Mouse (Mus musculus) embryonic facial prominence, embryonic 10.5 days (tissue): ENCODE data around the gene Cfap126. TPM values are rescaled to one million over a fixed set of nuclear protein-coding genes. Genes with fewer than 3 reads are reported as not detected.

Source experiments
- DNase-seq: peaks from one replicate; pipeline ENCODE4 v3.0.0-alpha.2; 2017; ENCODE audit warnings: low spot score
- H3K27ac ChIP-seq: fragments of 300-500 bp; sonication (generic); replicated peaks from 2 replicates; pipeline ENCODE4 v1.5.1; 2016; ENCODE audit warnings: mild to moderate bottlenecking
- H3K27me3 ChIP-seq: fragments of 300-500 bp; sonication (generic); replicated peaks from 2 replicates; pipeline ENCODE4 v1.6.1; 2016; ENCODE audit warnings: low read depth, mild to moderate bottlenecking; ENCODE audit not compliant: poor library complexity, severe bottlenecking
- H3K36me3 ChIP-seq: fragments of 300-500 bp; sonication (generic); replicated peaks from 2 replicates; pipeline ENCODE4 v1.6.1; 2016; ENCODE audit warnings: mild to moderate bottlenecking, moderate library complexity
- H3K4me1 ChIP-seq: fragments of 300-500 bp; sonication (generic); 2 replicates; pipeline ENCODE4 v1.6.1; 2016
- H3K4me3 ChIP-seq: fragments of 300-500 bp; sonication (generic); 2 replicates; pipeline ENCODE4 v1.5.1; 2016; ENCODE audit warnings: mild to moderate bottlenecking, moderate library complexity
- H3K9me3 ChIP-seq: fragments of 300-500 bp; sonication (generic); 2 replicates; pipeline ENCODE4 v1.6.1; 2016; ENCODE audit warnings: mild to moderate bottlenecking
- WGBS: fragments of 180-500 bp; shearing (Covaris S2); methylation state at CpG from one replicate; pipeline ENCODE4 v1.1.7; 2016; 5-methylcytosine and 5-hydroxymethylcytosine counted together
- polyA plus RNA-seq: library from polyadenylated mRNA; unstranded; fragments of >200 nt; fragmentation: Nextera tagmentation; extraction: Ambion mirVana; gene quantifications from 2 replicates; pipeline ENCODE4 v1.2.1, GENCODE M21; 2016

Cfap126 gene
- polyA plus RNA-seq, 1 experiment from 2014 or later: 2.0 TPM

DNA sequence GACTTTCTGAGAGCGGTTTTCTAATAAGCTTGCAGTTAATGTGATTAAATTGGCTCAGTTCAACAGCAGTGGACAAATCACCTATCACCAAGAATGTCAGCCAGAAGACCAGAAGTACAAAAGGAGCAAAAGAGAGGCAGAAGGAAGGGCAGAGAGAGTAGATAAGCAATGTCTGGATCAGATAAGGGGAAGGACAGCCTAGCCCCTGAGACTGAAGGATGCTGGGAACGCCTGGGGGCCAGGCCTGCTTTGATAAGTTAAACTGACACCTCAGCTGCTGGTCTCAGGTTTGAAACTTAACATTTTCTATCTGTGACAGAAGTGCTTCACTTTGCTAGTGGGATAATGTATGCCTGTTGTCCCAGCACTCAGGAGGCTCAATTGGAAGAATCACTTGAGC lies 16.1 kb upstream of the Cfap126 start:
- 41% methylated on average over 2 of the region's 2 CpGs for WGBS
- no peak for DNase-seq
- Histone ChIP-seq H3K4me3 (no peak overlapping the region), H3K36me3 (no peaks in the 10 kb centered on the region), H3K4me1 (peaks cover 25% of the 10 kb centered on the region), H3K27me3 (0 out of 2 replicates have a peak, but pooled peaks cover 8% of the 10 kb centered on the region), H3K9me3 (no peaks in the 10 kb centered on the region), H3K27ac (no peak overlapping the region)

DNA sequence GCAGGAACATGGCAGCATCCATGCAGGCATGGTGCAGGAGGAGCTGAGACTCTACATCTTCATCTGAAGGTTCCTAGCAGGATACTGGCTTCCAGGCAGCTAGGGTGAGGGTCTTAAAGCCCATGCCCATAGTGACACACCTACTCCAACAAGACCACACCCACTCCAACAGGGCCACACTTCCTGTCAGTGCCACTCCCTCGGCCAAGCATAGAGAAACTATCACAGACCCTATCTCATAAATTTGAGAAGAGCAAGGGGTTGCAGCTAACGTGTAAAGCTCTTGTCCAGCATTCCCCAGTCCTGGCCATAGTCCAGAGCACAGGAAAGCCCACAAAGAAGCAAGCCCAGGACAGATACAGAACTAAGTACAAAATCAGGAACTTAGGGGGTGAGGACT lies 12.7 kb upstream of the Cfap126 start:
- Histone ChIP-seq H3K27ac (no peak overlapping the region), H3K4me3 (peak overlapping the region; percentile 66; the same call in 1 of the 2 replicates), H3K9me3 (no peaks in the 10 kb centered on the region), H3K36me3 (no peaks in the 10 kb centered on the region), H3K4me1 (peaks cover 32% of the 10 kb centered on the region), H3K27me3 (0 out of 2 replicates have a peak, but pooled peaks cover 8% of the 10 kb centered on the region)
- 51% methylated on average over 2 of the region's 2 CpGs for WGBS
- no peak for DNase-seq

DNA sequence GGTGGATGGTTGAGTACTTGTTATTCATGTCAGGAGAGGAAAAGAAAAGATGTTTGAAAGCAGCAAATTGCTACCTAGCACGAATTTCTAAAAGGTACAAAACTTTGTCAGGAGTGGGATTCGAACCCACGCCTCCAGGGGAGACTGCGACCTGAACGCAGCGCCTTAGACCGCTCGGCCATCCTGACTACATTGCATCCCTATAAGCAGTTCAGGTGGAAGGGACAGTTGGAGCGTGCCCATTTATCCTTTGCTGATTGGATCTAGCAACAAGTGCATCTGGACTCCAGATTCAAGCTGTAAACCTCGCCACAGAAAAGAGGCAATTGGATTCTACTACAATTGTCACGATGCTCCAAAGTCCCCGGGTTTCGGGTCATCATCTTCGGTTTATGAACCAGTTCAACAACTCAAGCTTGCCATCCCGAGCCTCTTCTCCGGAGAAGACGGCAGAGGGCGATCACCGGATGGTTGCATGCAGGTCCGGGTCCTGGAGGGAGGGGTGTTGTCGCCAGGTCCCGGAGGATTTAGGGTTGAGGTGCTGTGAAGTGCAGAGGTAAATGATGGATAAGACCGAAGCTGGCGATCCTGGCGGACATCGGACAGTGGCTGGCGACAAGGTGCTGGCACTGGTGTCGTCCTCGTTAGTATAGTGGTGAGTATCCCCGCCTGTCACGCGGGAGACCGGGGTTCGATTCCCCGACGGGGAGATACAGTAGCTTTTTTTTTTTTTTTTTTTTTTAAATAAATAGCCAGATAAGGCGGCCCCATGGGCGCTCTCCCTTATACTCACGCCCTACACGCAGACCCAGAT lies 11.8 kb upstream of the Cfap126 start:
- no peaks in the 10 kb centered on the region for H3K36me3 ChIP-seq
- 0 out of 2 replicates have a peak, but pooled peaks cover 8% of the 10 kb centered on the region for H3K27me3 ChIP-seq
- DNase-seq: peak; percentile 90
- peak overlapping the region; percentile 80 for H3K27ac ChIP-seq
- H3K9me3 ChIP-seq: no peaks in the 10 kb centered on the region
- under 1% methylated on average over 40 of the region's 40 CpGs for WGBS
- peaks cover 23% of the 10 kb centered on the region for H3K4me1 ChIP-seq
- H3K4me3 ChIP-seq: peak overlapping the region; percentile 66

DNA sequence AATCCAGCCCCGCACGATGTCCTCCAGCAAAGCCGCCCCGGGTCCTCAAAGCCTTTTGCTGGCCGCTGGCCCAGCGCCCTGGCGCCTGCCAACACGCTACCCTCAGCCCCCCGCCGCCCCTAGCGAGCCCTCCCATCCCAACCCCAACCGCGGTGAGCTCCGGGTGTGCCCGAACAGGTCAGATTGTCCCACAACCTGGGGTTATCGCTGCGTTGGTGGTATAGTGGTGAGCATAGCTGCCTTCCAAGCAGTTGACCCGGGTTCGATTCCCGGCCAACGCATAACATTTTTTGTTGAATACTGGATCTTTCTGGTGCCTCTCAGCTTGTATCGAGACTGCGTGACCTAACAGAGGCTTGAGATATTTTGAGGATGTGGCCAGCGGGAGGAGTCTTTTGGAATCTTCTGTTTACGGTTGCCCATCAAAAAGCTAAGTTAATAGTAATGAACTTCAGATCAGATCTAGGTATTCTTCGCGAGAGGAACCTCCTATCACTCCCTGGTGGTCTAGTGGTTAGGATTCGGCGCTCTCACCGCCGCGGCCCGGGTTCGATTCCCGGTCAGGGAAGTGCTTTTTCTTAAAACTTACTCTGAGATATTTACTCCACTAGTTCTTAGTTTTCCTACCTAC lies 11.1 kb upstream of the Cfap126 start:
- Histone ChIP-seq H3K27ac (peak overlapping the region; percentile 80), H3K4me1 (peaks cover 16% of the 10 kb centered on the region), H3K9me3 (no peaks in the 10 kb centered on the region), H3K4me3 (peak overlapping the region; percentile 66), H3K27me3 (0 out of 2 replicates have a peak, but pooled peaks cover 4% of the 10 kb centered on the region), H3K36me3 (no peaks in the 10 kb centered on the region)
- DNase-seq: peak; percentile 93
- WGBS: under 1% methylated on average over 35 of the region's 35 CpGs

DNA sequence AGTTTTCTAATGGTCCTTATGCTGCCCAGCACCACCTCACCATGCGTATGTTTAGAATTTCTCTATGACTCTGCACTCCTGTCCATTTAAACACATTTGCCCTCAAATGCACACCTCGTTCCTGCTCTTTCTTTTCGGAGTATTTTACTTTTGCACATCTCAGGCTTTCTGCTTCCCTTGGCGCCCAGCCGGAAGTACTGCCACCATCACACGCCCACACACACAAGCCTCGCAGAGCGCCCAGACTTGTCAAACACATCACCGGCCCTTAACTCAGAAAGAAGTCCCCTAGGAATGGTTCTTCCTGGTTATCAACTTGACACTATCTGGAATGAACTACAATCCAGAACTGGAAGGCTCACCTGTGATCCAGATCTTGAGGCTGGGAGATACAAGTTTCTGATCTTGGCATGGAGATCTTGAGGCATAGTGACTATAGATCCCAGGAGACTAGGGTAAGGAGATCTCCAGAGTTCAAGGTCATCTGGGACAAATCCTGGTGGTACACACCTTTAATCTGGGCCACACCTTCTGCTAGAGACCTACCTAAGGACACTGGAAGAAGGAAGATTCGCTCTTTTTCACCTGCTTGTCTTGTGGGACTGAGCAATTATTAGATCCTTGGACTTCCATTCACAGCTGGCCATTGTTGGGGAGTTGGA lies 10.4 kb upstream of the Cfap126 start:
- no peak for DNase-seq
- H3K4me3 ChIP-seq: peak overlapping the region; percentile 66
- 9% methylated on average over 10 of the region's 10 CpGs for WGBS
- 0 out of 2 replicates have a peak, but pooled peaks cover 4% of the 10 kb centered on the region for H3K27me3 ChIP-seq
- no peak overlapping the region; the same call in 1 of the 2 replicates for H3K27ac ChIP-seq
- no peaks in the 10 kb centered on the region for H3K36me3 ChIP-seq
- H3K4me1 ChIP-seq: peaks cover 14% of the 10 kb centered on the region
- no peaks in the 10 kb centered on the region for H3K9me3 ChIP-seq

DNA sequence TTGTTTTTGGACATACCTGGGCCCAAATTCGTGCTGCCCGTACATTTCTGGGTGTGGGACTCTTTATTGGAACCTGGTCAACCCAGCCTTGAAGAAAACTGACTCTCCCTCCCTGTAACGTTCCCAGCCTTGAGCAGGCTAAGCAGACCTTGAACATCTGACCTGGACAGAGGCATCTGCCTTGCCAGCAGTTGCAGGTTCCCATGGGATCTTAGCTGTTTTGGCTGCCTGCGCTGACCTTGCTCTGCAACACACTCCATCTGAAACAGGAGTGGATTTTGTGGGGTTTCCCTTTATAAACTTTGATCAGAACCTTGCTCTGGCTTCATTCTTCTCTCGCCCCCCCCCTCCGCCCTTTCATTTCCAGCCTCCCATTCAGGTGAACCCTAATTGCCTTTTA lies 8.5 kb upstream of the Cfap126 start:
- DNase-seq: no peak
- H3K27ac ChIP-seq: no peak overlapping the region
- 0 out of 2 replicates have a peak overlapping the region, but pooled peaks have one; percentile 6 for H3K4me3 ChIP-seq
- no peaks in the 10 kb centered on the region for H3K36me3 ChIP-seq
- 0 out of 2 replicates have a peak, but pooled peaks cover 4% of the 10 kb centered on the region for H3K27me3 ChIP-seq
- WGBS: 68% methylated on average over 6 of the region's 6 CpGs
- peaks cover 17% of the 10 kb centered on the region for H3K4me1 ChIP-seq
- no peaks in the 10 kb centered on the region for H3K9me3 ChIP-seq

DNA sequence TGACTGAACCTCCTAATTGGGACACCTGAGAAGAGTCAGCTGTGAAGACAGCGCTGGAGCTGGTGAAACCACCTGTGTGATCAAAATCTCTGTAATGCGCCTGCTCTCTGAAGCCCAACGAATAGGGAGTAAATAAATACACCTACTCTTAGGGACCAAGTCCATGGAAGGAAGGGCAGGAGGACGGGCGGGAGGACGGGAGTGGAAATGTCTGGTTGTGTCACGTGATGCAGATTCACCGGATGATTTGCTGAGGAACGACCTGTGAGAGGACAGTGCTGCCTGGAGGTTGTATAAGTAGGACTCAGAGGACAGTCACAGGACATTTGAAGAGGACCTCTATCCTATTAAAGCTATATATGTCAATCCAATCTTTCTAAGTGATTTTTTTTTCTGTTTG lies 4.1 kb upstream of the Cfap126 start:
- Histone ChIP-seq H3K27me3 (no peaks in the 10 kb centered on the region), H3K36me3 (no peaks in the 10 kb centered on the region), H3K4me1 (peaks cover 20% of the 10 kb centered on the region), H3K4me3 (0 out of 2 replicates have a peak overlapping the region, but pooled peaks have one; percentile 67), H3K27ac (no peak overlapping the region), H3K9me3 (no peaks in the 10 kb centered on the region)
- 32% methylated on average over 9 of the region's 9 CpGs for WGBS
- no peak for DNase-seq

DNA sequence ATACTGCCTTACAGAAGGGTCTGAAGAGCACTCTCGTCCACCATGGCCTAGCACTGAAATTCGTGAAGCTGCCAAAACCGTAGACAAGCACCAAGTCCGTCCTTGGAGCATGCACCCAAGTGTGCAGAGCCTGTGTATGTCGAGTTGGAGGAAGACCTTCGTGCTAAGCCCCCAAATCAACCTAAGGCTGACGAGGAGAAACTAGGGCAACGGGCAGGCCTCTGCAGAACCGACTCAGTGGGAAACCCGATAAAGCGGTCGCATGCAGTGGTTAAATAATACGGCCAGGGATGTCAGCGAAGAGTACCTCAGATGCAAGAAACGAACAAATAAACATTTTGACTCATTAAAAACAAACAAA lies 3.1 kb upstream of the Cfap126 start:
- 10% methylated on average over 15 of the region's 15 CpGs for WGBS
- Histone ChIP-seq H3K36me3 (no peaks in the 10 kb centered on the region), H3K27me3 (no peaks in the 10 kb centered on the region), H3K4me1 (peaks cover 20% of the 10 kb centered on the region), H3K4me3 (peak overlapping the region; percentile 67), H3K27ac (peak overlapping the region; percentile 86), H3K9me3 (no peaks in the 10 kb centered on the region)
- peak; percentile 70 for DNase-seq

DNA sequence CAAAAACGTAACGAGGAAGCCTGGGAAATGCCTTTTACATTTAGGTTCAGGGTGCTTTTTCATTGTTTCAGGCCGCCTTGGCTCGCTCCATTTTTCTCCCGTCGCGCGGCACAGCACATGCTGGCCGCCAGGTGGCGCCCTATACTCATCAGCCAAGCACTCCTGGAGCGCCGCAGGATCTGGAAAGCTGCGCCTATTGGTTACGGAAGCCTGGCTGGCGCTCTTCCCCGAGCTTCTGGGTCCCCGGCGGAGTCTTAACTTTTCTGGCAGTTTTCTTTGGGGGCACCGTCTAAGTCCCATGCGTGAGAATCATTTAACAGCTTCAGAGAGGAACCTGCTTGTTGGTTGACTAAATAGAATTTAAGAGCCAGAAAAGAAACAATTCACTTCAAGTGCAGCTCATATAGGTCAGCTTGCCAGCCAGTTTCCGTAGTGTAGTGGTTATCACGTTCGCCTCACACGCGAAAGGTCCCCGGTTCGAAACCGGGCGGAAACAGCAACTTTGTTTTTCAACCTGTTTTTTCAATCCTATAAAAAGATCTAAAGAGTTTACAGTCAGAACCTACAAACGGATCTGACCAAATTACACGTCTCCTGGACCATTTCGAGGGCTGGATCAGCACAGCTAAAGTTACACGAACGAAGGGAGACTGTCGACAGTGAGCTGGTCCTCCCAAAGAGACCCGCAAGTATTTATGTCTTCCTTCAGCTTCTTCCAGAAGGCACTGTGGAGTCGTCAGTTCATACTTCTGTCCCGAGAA lies 2.5 kb upstream of the Cfap126 start:
- DNase-seq: peak; percentile 95
- Histone ChIP-seq H3K4me1 (peaks cover 20% of the 10 kb centered on the region), H3K9me3 (no peaks in the 10 kb centered on the region), H3K27ac (peak overlapping the region; percentile 86), H3K36me3 (no peaks in the 10 kb centered on the region), H3K27me3 (no peaks in the 10 kb centered on the region), H3K4me3 (peak overlapping the region; percentile 67)
- WGBS: under 1% methylated on average over 38 of the region's 38 CpGs

DNA sequence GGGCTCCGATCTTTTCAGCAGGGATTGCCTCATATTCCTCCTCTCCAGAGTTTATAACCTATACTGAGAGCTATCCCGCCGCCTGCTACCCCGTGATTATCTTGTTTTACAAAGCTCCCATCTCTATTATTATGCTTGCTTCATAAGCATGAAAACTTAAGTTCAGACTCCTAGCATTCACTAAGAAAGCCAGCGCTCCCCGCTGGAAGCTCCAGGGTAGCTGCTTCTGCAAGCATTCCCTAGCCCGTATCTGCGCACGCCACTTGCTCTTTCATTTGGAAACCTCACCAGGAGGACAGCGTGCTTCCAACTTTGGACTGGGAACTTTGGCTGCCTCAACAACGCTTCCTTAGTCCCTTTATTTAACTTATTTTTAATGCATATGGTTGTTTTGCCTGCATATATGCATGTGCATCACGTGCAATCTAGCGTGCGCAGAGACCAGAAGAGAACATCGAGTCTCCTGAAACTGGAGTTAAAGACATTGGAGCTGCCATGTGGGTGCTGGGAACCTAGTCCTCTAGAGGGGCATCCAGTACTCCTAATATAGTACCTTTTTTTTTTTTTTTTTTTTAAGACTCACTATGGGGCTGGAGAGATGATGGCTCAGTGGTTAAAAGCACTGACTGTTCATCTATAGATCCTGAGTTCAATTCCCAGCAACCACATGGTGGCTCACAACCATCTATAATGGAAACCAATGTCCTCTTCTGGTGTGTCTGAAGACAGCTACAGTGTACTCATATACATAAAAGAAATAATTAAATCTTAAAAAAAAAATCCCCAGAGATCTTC lies 1.7 kb upstream of the Cfap126 start:
- peaks cover 20% of the 10 kb centered on the region for H3K4me1 ChIP-seq
- H3K4me3 ChIP-seq: peak overlapping the region; percentile 67
- no peaks in the 10 kb centered on the region for H3K9me3 ChIP-seq
- H3K27me3 ChIP-seq: no peaks in the 10 kb centered on the region
- peak overlapping the region; percentile 69 for H3K27ac ChIP-seq
- no peaks in the 10 kb centered on the region for H3K36me3 ChIP-seq
- DNase-seq: peak; percentile 73
- 3% methylated on average over 15 of the region's 15 CpGs for WGBS

DNA sequence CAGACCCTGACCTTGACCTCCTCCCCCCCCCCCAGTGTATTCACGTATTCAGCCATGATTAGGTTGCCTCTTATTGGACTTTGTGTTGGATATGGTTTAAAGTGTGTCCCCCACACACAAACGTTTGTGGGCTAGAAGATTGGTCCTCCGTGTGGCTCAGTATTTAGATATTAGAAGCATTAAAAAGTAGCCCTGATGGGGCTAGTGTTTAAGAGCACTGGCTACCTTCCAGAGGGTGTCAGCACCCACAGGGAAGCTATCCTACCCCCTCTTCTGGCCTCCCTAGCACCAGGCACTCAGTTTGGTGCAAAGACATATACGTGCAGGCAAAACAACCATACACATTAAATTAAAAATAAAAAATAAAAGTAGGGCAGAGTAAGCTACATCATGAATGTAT lies 732 bp upstream of the Cfap126 start:
- Histone ChIP-seq H3K27ac (no peak overlapping the region), H3K36me3 (no peaks in the 10 kb centered on the region), H3K9me3 (no peaks in the 10 kb centered on the region), H3K4me1 (peaks cover 20% of the 10 kb centered on the region), H3K27me3 (no peaks in the 10 kb centered on the region), H3K4me3 (no peak overlapping the region)
- no peak for DNase-seq
- 77% methylated on average over 4 of the region's 4 CpGs for WGBS
